Mouse (Mus musculus): Measurements from ENCODE around the gene Trex1. TPM values are rescaled to one million over a fixed set of nuclear protein-coding genes. Genes with fewer than 3 reads are reported as not detected.

The Trex1 gene
- polyA plus RNA-seq, 1 experiment from 2014 or later = 15.2 TPM

DNA sequence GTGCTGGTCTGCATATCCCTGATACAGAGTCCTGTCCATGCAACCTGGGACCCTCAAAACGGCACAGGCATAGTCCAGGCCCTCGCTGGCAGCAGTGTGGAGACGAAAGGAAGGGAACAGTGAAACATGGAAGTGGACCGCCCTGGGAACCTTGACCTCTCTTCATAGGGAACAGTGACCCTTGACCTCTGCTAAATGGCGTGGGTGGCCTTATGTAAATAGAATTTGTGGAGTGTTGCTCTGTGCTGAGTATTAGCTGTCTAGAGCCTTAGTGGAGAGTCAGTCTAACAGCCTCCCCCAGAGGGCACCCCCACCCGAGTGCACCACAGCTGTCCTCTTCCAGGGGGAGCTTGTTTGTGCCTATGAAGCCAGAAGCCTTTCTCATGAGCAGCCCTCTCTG is 33.3 kb upstream of the Trex1 start:
- ATAC-seq (replicated peaks; ENCODE audit: low FRiP score, low read depth) (no peak), DNase-seq (ENCODE audit: low spot score) (no peak)
- no peak for TF ChIP-seq CTCF (IDR thresholded peaks at IDR 0.05; ENCODE audit: low read depth)
- H3K4me3 ChIP-seq (replicated peaks; ENCODE audit: low read depth, low read length) = no peak overlapping the region
- peaks cover 25% of the 10 kb centered on the region for H3K4me1 ChIP-seq (replicated peaks; ENCODE audit: insufficient read depth, low read length)
- H3K27ac ChIP-seq = no peak overlapping the region
- H3K9me3 ChIP-seq (replicated peaks; ENCODE audit: low read length) = no peaks in the 10 kb centered on the region
- no peaks in the 10 kb centered on the region for H3K36me3 ChIP-seq (ENCODE audit: insufficient read depth, low read length)
- H3K4me2 ChIP-seq (ENCODE audit: low read length) = no peak overlapping the region
- H3K27me3 ChIP-seq (ENCODE audit: insufficient read depth, low read length) = no peaks in the 10 kb centered on the region
- no peak overlapping the region for H3K9ac ChIP-seq (ENCODE audit: low read depth, low read length)
- 52% methylated on average over 6 of the region's 6 CpGs for WGBS

DNA sequence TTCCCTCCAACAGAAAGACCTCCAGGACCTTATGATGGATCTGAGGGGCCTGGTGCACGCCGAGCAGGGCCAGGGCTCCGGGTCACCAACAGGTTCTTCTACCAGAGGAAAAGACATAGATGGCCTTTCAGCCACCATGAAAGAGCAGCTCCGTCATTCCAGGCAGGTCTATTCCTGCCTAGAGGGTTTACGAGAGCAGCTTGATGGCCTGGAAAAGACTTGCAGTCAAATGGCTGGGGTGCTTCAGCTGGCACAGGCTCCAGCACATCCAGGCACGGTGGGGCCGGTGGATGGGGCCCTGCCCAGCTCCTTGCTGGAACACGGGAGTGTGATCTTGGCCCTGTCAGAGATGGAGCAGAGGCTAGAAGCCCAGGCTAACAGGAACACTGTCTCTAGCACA is 32.3 kb upstream of the Trex1 start:
- no peak for DNase-seq (ENCODE audit: low spot score)
- TF ChIP-seq CTCF (IDR thresholded peaks at IDR 0.05; ENCODE audit: low read depth) = no peak
- no peak overlapping the region for H3K27ac ChIP-seq
- ATAC-seq (replicated peaks; ENCODE audit: low FRiP score, low read depth) = no peak
- H3K27me3 ChIP-seq (ENCODE audit: insufficient read depth, low read length) = no peaks in the 10 kb centered on the region
- no peak overlapping the region for H3K4me2 ChIP-seq (ENCODE audit: low read length)
- 84% methylated on average over 8 of the region's 8 CpGs for WGBS
- H3K36me3 ChIP-seq (ENCODE audit: insufficient read depth, low read length) = no peaks in the 10 kb centered on the region
- no peak overlapping the region for H3K9ac ChIP-seq (ENCODE audit: low read depth, low read length)
- no peak overlapping the region for H3K4me3 ChIP-seq (replicated peaks; ENCODE audit: low read depth, low read length)
- H3K9me3 ChIP-seq (replicated peaks; ENCODE audit: low read length) = no peaks in the 10 kb centered on the region
- peaks cover 20% of the 10 kb centered on the region for H3K4me1 ChIP-seq (replicated peaks; ENCODE audit: insufficient read depth, low read length)

DNA sequence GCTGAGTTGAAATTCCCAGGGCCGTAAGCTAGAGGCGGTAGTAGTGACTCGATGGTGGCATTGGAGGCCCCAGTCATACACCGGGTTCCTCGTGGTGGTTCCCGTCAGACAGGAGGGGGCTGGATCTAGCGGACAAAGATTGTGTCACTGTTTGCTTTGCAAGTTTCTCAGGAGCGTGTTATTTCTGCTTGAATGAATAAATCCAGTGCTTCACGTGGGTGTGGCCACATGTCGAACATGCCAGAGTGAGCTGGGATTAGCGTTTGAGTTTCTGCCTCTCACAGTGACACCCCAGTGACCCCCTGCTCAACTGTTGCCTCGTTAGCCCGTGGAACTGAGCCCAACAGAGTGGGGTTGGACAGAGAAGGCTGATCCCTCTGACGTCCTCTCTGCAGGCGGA is 30.9 kb upstream of the Trex1 start:
- ATAC-seq (replicated peaks; ENCODE audit: low FRiP score, low read depth) (no peak), DNase-seq (ENCODE audit: low spot score) (no peak)
- TF ChIP-seq CTCF (IDR thresholded peaks at IDR 0.05; ENCODE audit: low read depth) = no peak
- WGBS = 43% methylated on average over 15 of the region's 15 CpGs
- Histone ChIP-seq H3K27me3 (ENCODE audit: insufficient read depth, low read length) (no peaks in the 10 kb centered on the region), H3K4me1 (replicated peaks; ENCODE audit: insufficient read depth, low read length) (peaks cover 20% of the 10 kb centered on the region), H3K27ac (0 out of 2 replicates have a peak overlapping the region, but pooled peaks have one; percentile 16), H3K4me3 (replicated peaks; ENCODE audit: low read depth, low read length) (no peak overlapping the region), H3K9me3 (replicated peaks; ENCODE audit: low read length) (no peaks in the 10 kb centered on the region), H3K9ac (ENCODE audit: low read depth, low read length) (no peak overlapping the region), H3K36me3 (ENCODE audit: insufficient read depth, low read length) (no peaks in the 10 kb centered on the region), H3K4me2 (ENCODE audit: low read length) (no peak overlapping the region)

DNA sequence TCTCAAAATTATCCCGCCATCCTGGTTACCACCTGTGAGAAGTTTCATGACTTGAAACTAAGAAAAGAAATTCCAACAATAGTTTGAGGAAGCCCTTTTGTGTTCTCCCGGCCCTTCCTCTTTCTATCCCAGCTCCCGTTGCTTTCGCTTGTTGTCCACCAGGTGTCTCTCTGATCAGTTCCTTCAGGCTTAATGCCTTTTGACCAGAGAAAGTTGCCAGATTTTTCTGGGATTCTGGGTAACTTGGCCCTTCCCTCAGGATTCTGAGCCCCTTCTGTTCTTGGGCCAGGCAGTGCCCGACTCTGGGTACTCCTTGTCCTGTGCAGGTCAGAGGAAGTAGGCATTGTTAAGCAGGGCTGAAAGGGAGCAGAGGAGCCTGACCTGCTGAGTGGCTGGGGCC is 28.5 kb upstream of the Trex1 start:
- ATAC-seq (replicated peaks; ENCODE audit: low FRiP score, low read depth) = no peak
- no peak overlapping the region for H3K4me2 ChIP-seq (ENCODE audit: low read length)
- peaks cover 10% of the 10 kb centered on the region; the same call in 1 of the 2 replicates for H3K4me1 ChIP-seq (replicated peaks; ENCODE audit: insufficient read depth, low read length)
- no peaks in the 10 kb centered on the region for H3K27me3 ChIP-seq (ENCODE audit: insufficient read depth, low read length)
- H3K4me3 ChIP-seq (replicated peaks; ENCODE audit: low read depth, low read length) = no peak overlapping the region
- no peak overlapping the region for H3K9ac ChIP-seq (ENCODE audit: low read depth, low read length)
- no peaks in the 10 kb centered on the region for H3K9me3 ChIP-seq (replicated peaks; ENCODE audit: low read length)
- no peak overlapping the region for H3K27ac ChIP-seq
- TF ChIP-seq CTCF (IDR thresholded peaks at IDR 0.05; ENCODE audit: low read depth) = peak; percentile 80
- 11% methylated on average over 5 of the region's 5 CpGs for WGBS
- peak; percentile 88 for DNase-seq (ENCODE audit: low spot score)
- H3K36me3 ChIP-seq (ENCODE audit: insufficient read depth, low read length) = no peaks in the 10 kb centered on the region

DNA sequence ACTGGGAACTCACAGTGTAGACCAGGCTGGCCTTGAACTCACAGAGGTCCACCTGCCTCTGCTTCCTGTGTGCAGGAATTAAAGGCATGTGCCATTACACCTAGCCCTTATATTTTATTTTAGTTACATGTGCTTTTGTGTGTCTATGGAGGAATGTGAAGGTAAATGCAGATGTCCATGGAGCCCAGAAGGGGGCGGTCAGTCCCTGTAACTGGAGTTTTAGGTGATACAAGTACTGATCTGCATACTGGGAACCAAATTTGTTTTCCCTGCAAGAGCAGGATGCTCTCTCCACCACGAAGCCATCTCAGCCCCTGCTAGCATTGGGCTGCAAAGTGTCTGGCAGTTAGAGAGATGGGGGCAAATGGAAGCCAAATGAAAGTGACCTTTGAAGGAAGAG is 25.4 kb upstream of the Trex1 start:
- peak; percentile 77 for TF ChIP-seq CTCF (IDR thresholded peaks at IDR 0.05; ENCODE audit: low read depth)
- Histone ChIP-seq H3K9ac (ENCODE audit: low read depth, low read length) (no peak overlapping the region), H3K4me2 (ENCODE audit: low read length) (no peak overlapping the region), H3K9me3 (replicated peaks; ENCODE audit: low read length) (no peaks in the 10 kb centered on the region), H3K4me3 (replicated peaks; ENCODE audit: low read depth, low read length) (no peak overlapping the region), H3K36me3 (ENCODE audit: insufficient read depth, low read length) (0 out of 2 replicates have a peak, but pooled peaks cover 8% of the 10 kb centered on the region), H3K4me1 (replicated peaks; ENCODE audit: insufficient read depth, low read length) (peaks cover 17% of the 10 kb centered on the region; the same call in 1 of the 2 replicates), H3K27me3 (ENCODE audit: insufficient read depth, low read length) (no peaks in the 10 kb centered on the region), H3K27ac (no peak overlapping the region)
- peak; percentile 84 for DNase-seq (ENCODE audit: low spot score)
- ATAC-seq (replicated peaks; ENCODE audit: low FRiP score, low read depth) = no peak
- WGBS = 21% methylated on average over 2 of the region's 2 CpGs

DNA sequence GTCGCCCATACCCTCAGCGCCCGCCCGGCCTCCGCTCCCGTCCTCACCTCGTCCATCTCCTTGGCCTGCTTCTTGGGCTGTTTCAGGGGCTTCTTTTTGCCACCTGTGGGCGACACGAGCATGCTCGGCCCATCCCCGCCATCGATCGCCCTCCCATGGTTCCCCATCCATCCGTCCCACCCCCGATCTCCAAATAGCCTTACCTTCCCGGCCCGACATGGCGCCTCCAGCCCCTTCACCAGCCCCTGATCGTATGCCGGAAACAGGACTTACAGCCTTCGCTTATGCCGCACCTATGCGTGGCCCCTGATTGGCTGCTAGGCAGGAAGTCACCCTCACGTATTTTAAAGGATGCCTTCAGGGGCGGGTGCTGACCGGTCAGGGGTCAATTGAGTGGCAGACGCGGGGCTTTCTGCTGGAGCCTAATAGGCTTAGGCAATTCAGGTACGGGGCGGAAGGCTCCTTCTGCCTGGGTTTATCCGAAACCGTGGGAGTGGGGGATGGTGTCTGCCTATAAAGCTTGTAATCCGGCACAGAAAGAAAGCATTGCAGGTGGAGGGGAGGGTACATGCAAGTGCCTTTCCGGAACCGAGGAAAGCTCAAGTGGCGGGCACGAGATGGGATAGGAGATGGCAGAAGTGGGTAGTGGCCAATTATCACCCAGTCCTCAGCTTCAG is 22.7 kb upstream of the Trex1 start, which contains the start of the genes Ccdc51 and Tma7:
Gene Ccdc51 (plus strand): TSS at position 370 of the 677 bp plus-strand sequence.
Gene Tma7 (minus strand): TSS at position 464 of the 677 bp plus-strand sequence.
- WGBS = under 1% methylated on average over 37 of the region's 37 CpGs
- ATAC-seq (replicated peaks; ENCODE audit: low FRiP score, low read depth) = peak; percentile 96

More for the DNA sequence above, 22.7 kb upstream of the Trex1 start, which contains the start of the genes Ccdc51 and Tma7:
- DNase-seq (ENCODE audit: low spot score) = peak; percentile 94
- H3K4me2 ChIP-seq (ENCODE audit: low read length) = peak within 1 kb of the TSS; percentile 66
- H3K9me3 ChIP-seq (replicated peaks; ENCODE audit: low read length) = no peaks in the 10 kb centered on the region
- H3K27ac ChIP-seq = peak within 1 kb of the TSS; percentile 75
- no peak for TF ChIP-seq CTCF (IDR thresholded peaks at IDR 0.05; ENCODE audit: low read depth)
- H3K36me3 ChIP-seq (ENCODE audit: insufficient read depth, low read length) = 0 out of 2 replicates have a peak, but pooled peaks cover 8% of the 10 kb centered on the region
- H3K4me1 ChIP-seq (replicated peaks; ENCODE audit: insufficient read depth, low read length) = peaks cover 17% of the 10 kb centered on the region; the same call in 1 of the 2 replicates
- peak within 1 kb of the TSS; percentile 78 for H3K9ac ChIP-seq (ENCODE audit: low read depth, low read length)
- no peaks in the 10 kb centered on the region for H3K27me3 ChIP-seq (ENCODE audit: insufficient read depth, low read length)
- H3K4me3 ChIP-seq (replicated peaks; ENCODE audit: low read depth, low read length) = peak within 1 kb of the TSS; percentile 67

Measured in kidney, postnatal 0 days (tissue).